8 mouse cellular contexts compared by ENCODE assay signal in the genomic region with DNA sequence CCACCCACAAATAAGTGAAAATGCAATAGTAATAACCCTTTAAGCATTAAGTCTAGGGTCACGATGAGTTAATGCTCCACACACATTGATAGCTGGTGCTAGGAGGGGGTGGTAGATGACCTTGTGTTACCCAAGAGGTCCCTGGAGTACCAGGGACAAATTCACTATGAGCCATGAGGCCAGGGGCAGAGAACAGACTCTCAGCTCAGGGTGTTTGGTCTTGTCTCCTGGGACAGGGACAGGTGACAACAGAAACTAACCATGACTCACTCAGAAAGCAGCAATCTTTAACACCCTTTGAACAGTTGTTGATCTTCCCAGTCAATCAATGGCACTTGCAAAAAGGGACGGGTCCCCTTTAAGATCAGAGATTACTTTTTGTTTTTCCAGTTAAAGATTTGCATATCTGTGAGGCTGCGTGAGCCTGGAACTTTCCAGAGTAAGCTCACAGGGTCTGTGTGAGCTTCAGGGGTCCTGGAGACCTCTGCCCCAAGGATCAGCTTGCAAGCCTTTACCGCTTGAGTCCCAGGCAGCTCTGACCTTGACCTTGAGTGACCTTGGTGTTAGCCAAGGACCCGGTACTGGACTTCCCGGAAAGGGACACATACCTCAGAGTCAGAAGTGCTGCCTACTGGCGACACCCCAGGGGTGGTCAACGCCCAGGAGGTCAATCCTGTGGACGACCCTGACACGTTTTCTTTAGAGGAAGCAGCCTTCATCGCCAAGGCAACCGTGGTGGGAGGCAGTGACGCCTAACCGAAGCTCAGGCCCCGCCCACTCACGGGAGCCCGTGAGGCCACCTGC. TPM values are rescaled to one million over a fixed set of nuclear protein-coding genes. Genes with fewer than 3 reads are reported as not detected.
A peak's percentile ranks its signal among the peaks of the same experiment; 100 is the strongest.
DNase-seq lines count a peak whose midpoint lies in the region; TF ChIP-seq lines count a peak whose summit lies in the region.

A gene (minus strand): TSS at position 758 of the 804 bp plus-strand sequence.

- WGBS in kidney, adult 2 months, result 5% methylated on average over 17 of the region's 17 CpGs
- 11% methylated on average over 17 of the region's 17 CpGs for WGBS in limb, embryonic 10.5 days
- WGBS in midbrain, embryonic 10.5 days, result 12% methylated on average over 17 of the region's 17 CpGs

- peak; percentile 76 to 94 for DNase-seq in adrenal gland, adult (ENCODE audit: inconsistent age in 2 of 2, low spot score in 1 of 2)
- peak; percentile 81 for DNase-seq in embryo, embryonic 10 days (ENCODE audit: low spot score)
- peak; percentile 20 for DNase-seq in heart, adult 8-10 months (ENCODE audit: low spot score)
- peak; percentile 94 for DNase-seq in kidney, adult 2 months
- peak; percentile 68 for DNase-seq in limb, embryonic 10.5 days (ENCODE audit: low spot score)
- DNase-seq in midbrain, embryonic 10.5 days (ENCODE audit: low spot score), result peak; percentile 68
- peak; percentile 6 for DNase-seq in skeletal muscle tissue, adult 2 months (ENCODE audit: low read depth, low spot score)
- DNase-seq in yolk sac, embryonic 10.5 days (ENCODE audit: low spot score), result peak; percentile 84

- no peak for TF ChIP-seq POLR2A in kidney, adult 2 months (IDR thresholded peaks at IDR 0.05; ENCODE audit: low read depth, low read length)

- H3K4me1 ChIP-seq in kidney, adult 2 months (ENCODE audit: control insufficient read depth, insufficient read depth, low read length), result 0 out of 2 replicates have a peak, but pooled peaks cover 4% of the 10 kb centered on the region
- H3K4me1 ChIP-seq in limb, embryonic 10.5 days, result peaks cover 36% of the 10 kb centered on the region
- peaks cover 26% of the 10 kb centered on the region for H3K4me1 ChIP-seq in midbrain, embryonic 10.5 days

- H3K4me3 ChIP-seq in kidney, adult 2 months (ENCODE audit: insufficient read depth, low read depth, low read length), result peak within 1 kb of the TSS; percentile 32
- peak within 1 kb of the TSS; percentile 43 for H3K4me3 ChIP-seq in limb, embryonic 10.5 days
- peak within 1 kb of the TSS; percentile 37 for H3K4me3 ChIP-seq in midbrain, embryonic 10.5 days

- H3K27ac ChIP-seq in kidney, adult 2 months (ENCODE audit: insufficient read depth, low read depth, low read length), result peak within 1 kb of the TSS; percentile 93
- H3K27ac ChIP-seq in limb, embryonic 10.5 days, result peak within 1 kb of the TSS; percentile 73
- H3K27ac ChIP-seq in midbrain, embryonic 10.5 days (replicated peaks), result peak within 1 kb of the TSS; percentile 63

- H3K9me3 ChIP-seq in limb, embryonic 10.5 days (replicated peaks), result no peaks in the 10 kb centered on the region
- no peaks in the 10 kb centered on the region for H3K9me3 ChIP-seq in midbrain, embryonic 10.5 days (replicated peaks)

- TF ChIP-seq CTCF in kidney, adult 2 months (conservative IDR thresholded peaks at IDR 0.05; ENCODE audit: insufficient read depth, insufficient read length, low read depth, low read length), result no peak

- no peaks in the 10 kb centered on the region for H3K36me3 ChIP-seq in kidney, adult 2 months (ENCODE audit: control insufficient read depth, insufficient read depth, low read length)
- H3K36me3 ChIP-seq in limb, embryonic 10.5 days, result no peaks in the 10 kb centered on the region
- no peaks in the 10 kb centered on the region for H3K36me3 ChIP-seq in midbrain, embryonic 10.5 days

- H3K27me3 ChIP-seq in kidney, adult 2 months (replicated peaks; ENCODE audit: control insufficient read depth, insufficient read depth, low read length), result no peaks in the 10 kb centered on the region
- H3K27me3 ChIP-seq in limb, embryonic 10.5 days (ENCODE audit: low read depth, poor library complexity, severe bottlenecking), result no peaks in the 10 kb centered on the region
- no peaks in the 10 kb centered on the region for H3K27me3 ChIP-seq in midbrain, embryonic 10.5 days (ENCODE audit: low read depth, poor library complexity, severe bottlenecking)

RNA-seq across cellular contexts. Expression of the gene that starts here (rescaled TPM):
- total RNA-seq in heart, adult 8-10 months (2022), result 10 to 100 TPM; 20.1 to 29.2 (median 22.5) TPM
- 10.0 and 12.3 TPM in 2 replicates for polyA plus RNA-seq in kidney, adult 2 months (2012; rRNA removed)
- 0.25 and 0.43 TPM in 2 replicates for polyA plus RNA-seq in limb, embryonic 10.5 days (2016; fragmentation: Nextera tagmentation; extraction: Ambion mirVana)
- polyA plus RNA-seq in midbrain, embryonic 10.5 days (2016; fragmentation: Nextera tagmentation; extraction: Ambion mirVana), result 0.26 TPM in 1 of 2 replicates, not detected in the other

Comparison
In these comparisons a context has a peak if more than half of its experiments do, and no peak if none do; other contexts are left out.
1. Peak in every context shown above with its lines: DNase-seq, H3K4me3 ChIP-seq and H3K27ac ChIP-seq.
2. Peak in DNase-seq, H3K4me3 ChIP-seq and H3K27ac ChIP-seq in limb, embryonic 10.5 days; RNA of the gene not detected or under 1 TPM.
3. Peak in DNase-seq, H3K4me3 ChIP-seq and H3K27ac ChIP-seq in midbrain, embryonic 10.5 days; RNA of the gene not detected or under 1 TPM.
4. DNase-seq: peak in every context shown above with its lines; median percentile 94 in kidney, adult 2 months; 85 in adrenal gland, adult; 84 in yolk sac, embryonic 10.5 days; 81 in embryo, embryonic 10 days; 68 in limb, embryonic 10.5 days; 68 in midbrain, embryonic 10.5 days; 20 in heart, adult 8-10 months; 6 in skeletal muscle tissue, adult 2 months.